Mouse (Mus musculus): ENCODE data around the gene Dock10.
A peak's percentile ranks its signal among the peaks of the same experiment; 100 is the strongest.
"Not testable (repeated sequence)": the region's sequence is repeated elsewhere in the genome, so short reads cannot be mapped to it uniquely, and the experiment has no call there.

The Dock10 gene

DNA sequence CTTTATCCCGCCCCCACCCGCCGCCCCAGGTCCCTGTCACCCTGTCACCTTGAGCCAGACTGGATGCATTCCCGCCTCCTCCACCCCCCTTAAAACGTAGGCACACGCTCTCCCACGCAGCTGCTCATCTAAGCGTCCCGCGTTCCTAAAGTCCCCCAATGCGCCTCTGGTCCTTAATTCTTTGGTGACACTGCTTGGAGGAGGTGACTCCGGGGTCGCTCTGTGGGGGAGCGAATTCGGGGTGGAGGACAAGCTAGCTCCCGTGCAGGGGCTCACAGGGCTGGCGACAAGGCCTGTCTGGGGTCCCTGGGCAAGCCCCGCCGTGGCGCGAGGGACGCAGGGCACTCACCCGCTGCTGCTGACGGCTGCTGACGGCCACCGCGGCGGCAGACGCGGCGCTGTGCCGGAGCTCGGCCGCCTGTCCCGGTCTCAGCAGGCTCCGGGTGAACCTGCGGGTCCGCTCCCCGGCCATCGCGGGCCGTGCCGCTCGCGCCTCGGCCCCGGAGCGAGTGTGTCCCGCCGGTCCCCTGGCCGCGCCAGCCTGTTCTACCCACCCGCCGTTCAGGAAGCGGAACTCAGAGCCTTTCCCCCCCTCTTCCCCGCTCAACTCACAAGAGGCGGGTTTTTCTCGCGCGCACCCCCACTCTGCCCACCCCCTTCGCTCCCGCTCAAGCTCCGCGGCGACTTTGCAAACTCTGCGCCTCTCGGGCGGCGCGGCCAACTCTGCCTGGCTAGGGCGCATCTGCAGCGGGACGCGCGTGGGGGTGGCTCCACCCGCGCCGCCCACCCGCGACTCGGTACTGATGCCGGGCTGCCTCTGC is at the start of gene Dock10:
Gene Dock10, minus strand, starts transcription at position 551 of the 821 bp plus-strand sequence.
- DNase-seq (ENCODE audit: low read depth, low spot score) = no peak

DNA sequence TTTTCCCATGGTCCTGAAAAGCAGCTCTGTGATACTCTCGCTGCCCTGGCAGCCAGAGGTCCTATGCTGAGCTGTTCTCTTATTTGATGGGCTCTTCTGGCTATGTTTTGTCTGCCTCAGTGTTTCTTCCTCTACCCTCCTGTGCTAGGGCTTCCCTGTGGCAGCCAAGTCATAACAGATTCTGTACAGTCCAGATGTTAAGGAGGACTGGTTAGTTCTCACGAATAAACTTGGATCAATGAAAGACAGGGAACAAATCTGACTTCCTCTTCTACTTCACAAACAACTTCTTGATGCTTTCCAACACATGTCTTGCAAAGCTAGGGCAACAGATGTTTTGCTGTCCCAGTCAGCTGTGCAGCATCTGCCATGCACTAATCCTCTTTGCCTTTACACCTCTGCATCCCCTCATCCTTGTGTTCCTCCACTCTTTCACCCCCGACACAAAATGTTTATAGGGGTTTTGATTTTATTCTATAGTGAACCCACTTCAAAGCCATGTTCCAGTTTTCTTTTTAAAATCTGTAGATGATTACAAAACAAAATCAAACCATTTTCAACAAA is 48.6 kb upstream of the Dock10 start:
- DNase-seq (ENCODE audit: low read depth, low spot score) = no peak

DNA sequence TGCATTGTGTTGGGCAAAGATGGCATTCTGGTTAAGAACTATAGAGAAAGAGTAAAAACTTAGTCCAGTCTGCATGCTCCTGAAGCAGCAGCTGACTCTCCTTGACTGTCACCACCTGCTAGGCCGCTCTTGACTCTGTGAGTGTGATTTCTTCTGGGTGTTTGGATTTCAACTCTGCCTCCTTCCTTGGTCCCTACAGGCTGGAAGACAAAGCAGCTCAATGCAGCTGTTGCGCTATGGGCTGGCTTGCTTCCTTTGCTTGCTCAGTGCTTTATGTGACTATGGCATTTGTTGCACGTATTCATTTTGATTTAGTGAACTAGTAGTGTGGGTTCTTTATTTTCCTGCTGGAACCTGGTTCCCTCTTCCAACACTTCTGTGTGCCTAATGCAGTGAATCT is 43.7 kb upstream of the Dock10 start:
- DNase-seq (ENCODE audit: low read depth, low spot score) = no peak

DNA sequence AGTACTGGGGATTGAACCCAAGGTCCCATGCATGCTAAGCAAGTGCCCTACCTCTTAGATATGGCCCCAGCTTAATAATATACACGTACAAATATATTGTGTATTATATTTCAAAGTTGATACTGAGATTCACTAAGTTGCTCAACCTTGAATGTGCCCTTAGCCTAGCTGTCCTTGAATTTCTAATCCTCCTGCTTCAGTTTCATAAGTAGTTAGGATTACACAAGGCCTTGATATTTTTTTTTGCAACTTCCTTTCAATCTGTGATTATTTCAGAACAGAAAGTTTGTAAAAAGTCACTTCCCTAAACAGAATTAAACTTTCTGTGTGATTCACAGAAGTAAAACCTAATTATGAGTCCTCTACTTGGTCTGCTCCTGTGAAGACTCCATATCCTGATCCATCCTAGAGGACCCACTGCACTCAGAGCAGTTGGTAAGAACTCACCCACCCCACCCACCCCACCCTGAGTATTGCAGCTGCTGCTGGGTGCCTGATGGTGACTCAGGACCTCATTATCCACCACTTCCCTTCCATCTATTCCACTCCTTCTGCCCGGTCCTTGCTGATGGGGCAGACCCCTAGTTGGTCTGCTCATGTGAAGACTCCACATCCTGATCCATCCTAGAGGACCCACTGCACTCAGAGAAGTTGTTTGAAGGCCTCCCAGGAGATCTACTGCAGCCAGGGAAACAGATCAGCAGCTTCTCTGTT is 26.9 kb upstream of the Dock10 start:
- no peak for DNase-seq (ENCODE audit: low read depth, low spot score)

- DNase-seq (ENCODE audit: low read depth, low spot score) = no peak
Measured at GRCm38 (mm10) chr1:80784155-80784554, 25.8 kb upstream of the Dock10 start.

DNA sequence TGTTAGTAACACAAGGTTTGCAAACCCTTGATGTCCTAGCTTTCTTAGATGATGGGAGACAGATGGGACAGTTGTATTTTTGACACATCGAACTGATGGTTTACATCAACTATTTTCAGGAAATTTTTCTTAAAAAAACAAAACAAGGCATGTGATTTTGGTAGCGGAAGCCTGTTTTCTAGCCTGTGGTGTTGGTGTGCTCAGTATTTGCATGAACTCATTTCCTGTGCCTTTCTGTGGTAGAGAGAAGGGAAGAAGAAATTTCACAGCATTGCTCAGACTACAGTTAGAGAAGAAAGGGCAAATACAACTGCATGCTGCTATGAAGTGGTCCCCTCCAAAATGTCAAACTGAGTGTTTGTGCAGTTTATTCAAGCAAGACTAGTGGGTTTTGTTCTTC is 7.2 kb upstream of the Dock10 start:
- DNase-seq (ENCODE audit: low read depth, low spot score) = no peak

GRCm38 (mm10) chr1:80763042-80763950 is 5.0 kb upstream of the Dock10 start:
- DNase-seq (ENCODE audit: low read depth, low spot score) = no peak

DNA sequence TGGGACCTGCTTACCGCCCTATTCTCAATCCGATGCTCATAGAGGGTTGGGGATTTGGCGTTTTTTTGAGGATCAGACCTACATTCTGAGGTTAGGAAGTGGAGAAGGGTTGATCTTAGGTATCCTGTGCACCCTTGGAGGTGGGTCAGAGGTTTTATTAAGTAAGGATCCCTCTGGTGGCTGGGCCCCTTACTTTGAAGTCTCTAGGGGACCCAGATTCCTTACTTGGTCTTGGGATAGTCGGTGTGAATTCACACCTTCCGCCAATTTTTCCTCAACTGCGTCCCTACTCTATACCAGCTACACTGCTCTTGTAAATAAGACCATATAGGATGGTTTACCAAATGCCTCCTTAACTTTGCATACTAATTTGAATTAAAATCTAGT is 464 bp upstream of the Dock10 start:
- DNase-seq (ENCODE audit: low read depth, low spot score) = no peak

DNA sequence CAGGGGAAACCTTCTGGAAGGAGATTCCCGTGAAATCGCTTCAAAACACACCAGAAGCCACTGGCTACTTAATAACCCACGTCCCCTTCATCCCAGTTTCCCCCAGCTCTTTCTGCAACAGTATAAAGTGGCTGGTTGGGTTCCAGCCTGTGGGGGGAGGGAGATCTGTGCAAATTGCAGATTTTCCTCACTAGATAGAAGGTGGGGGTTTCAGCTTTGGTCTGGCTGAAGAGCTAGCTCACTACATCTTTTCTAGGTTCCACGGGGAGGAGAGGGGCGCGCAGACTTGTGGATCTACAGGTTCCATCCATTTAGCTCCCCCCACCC is 714 bp downstream of the Dock10 start:
- peak; percentile 16 for DNase-seq (ENCODE audit: low read depth, low spot score)

DNA sequence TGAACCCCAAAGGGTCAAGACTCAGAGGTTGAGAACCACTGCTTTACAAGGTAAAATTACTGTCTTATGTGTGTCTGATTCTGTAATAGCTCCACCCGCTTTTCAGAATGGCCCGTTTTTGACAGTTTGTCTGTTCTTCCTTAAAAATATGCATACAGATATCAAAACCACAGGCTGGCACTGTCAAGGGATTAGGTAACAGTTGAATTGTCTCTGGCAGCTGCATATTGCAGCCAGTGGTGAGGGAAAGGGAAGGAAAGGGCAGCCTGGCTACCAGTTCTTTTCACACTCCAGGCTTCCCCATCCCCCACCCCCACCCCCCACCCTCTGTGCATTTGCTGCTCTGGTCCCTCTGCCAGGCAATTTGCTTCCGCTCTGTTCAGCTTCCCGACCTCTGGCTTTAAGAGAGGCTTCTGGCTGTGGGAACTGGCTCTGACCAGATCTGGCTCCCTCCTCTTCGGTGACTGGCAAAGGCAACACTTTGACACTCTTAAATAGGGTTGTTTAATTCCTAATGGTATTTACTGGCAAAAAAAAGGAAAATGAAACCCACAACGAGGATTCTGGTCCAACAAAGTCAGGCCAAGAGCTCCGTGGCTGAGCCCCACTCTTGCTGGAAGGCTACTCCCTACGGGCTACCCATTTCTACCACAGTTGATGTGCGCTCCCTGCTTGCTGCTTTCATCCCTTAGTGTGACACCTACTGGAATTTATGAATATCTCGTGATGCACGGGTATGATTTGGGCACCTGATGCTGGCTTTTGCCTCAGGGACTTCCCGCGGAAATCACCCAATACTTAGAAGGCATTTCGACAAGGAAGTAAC is 1.3 kb downstream of the Dock10 start:
- DNase-seq (ENCODE audit: low read depth, low spot score) = peak; percentile 14

GRCm38 (mm10) chr1:80756060-80756439 is 2.3 kb downstream of the Dock10 start:
- DNase-seq (ENCODE audit: low read depth, low spot score) = no peak

GRCm38 (mm10) chr1:80755296-80756059 is 2.8 kb downstream of the Dock10 start:
- no peak for DNase-seq (ENCODE audit: low read depth, low spot score)

DNA sequence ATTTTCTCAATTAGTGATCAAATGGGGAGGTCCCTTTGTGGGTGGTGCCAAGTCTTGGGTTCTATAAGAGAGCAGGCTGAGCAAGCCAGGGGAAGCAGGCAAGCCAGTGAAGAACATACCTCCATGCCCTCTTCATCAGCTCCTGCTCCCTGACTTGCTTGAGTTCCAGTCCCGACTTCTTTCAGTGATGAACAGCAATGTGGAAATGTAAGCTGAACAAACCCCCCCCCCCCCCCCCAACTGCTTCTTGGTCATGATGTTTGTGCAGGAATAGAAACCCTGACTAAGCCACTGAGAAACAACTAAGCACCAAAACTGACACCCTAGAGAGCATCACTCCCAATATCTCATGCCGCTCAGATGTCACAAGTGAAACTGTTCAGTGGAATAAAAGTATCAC is 9.2 kb downstream of the Dock10 start:
- not testable (repeated sequence) for DNase-seq (ENCODE audit: low read depth, low spot score)

DNA sequence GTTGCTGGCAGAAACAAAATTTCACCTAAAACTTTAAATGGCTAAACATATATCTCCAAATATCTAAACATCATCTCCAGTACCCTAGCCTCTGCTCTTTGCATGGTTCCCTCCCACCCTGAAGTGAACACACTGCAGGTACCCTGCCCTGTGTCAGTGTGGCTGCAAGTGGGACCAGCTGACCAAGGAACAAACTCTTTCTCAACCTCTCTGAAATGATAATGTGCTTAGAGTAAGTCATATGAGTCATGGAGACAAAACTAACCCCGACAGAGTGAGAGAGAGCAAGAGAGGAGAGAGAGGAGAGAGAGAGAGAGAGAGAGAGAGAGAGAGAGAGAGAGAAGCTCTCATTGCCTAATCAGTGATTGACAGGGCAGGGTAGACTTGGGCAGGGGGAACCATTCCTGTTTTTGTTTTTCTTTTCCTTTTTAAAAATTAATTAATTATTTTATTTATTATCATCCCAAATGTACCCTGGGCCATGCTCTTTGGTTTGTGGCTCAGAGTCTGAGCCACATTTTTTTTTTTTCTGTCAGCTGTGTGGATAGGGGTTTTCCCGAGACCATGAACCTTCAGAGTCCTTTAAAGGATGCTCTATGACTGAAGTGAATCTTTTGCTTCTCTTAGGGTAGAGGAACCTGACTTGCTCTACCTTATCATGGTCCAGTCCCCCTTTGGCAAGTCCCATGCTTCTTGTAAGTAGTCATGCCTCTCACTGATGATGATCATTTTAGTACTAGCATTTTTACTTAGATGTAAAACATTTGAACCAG is 11.4 kb downstream of the Dock10 start:
- no peak for DNase-seq (ENCODE audit: low read depth, low spot score)

- DNase-seq (ENCODE audit: low read depth, low spot score) = no peak
Measured at GRCm38 (mm10) chr1:80746195-80746594, 12.1 kb downstream of the Dock10 start.

GRCm38 (mm10) chr1:80739472-80739871 is 18.9 kb downstream of the Dock10 start:
- DNase-seq (ENCODE audit: low read depth, low spot score) = no peak

DNA sequence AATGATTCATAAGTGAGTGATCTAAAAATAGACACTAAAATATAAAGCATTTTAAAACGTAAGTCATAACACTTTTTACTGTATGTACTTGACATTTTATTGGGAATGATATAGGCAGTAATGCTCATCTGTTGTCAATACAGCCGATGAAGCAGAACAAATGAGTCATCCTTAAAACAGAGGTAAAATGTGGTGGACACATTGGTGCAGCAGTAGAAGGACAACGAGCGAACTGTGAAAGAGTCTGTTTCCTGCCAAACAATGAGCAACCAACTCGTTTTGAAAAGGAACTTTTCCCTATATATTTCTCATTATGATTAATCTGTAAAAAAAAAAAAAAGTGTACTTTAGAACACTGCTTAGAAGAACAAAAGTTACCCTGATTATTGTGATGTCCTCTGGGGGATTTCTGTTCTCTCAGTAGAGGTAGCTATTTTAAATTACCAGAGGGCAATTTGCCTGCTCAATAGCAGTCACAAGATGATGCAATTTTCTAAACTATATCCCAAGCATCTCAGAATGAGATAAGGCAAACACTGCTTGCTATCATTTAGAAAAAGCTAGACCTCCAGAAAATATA is 20.4 kb downstream of the Dock10 start:
- DNase-seq (ENCODE audit: low read depth, low spot score) = no peak

- DNase-seq (ENCODE audit: low read depth, low spot score) = no peak
Measured at GRCm38 (mm10) chr1:80730582-80730981, 27.7 kb downstream of the Dock10 start.

- DNase-seq (ENCODE audit: low read depth, low spot score) = no peak
Measured at GRCm38 (mm10) chr1:80730174-80730573, 28.2 kb downstream of the Dock10 start.
